Mouse (Mus musculus): Measurements from ENCODE around the gene Cryab.
A peak's percentile ranks its signal among the peaks of the same experiment; 100 is the strongest.

Gene Cryab

DNA sequence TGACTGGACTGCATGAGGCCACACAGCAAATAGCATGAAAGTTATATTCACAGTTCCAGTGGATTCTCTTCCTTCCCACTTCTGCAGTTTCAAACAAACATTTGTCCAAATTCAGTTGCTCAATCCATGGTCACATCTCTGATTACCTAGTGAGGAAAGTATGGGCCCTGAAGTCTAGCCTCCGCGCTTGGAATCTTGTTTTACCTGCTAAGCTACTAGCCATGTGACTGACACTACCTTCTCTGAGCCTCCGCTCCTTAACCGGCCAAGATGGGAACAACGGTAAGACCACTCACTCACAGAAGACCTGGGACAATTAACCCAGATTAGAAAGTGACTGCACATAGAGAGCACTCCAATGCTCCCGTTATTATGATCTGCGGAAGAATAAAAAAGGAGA, 5.3 kb upstream of the Cryab start:
- DNase-seq = no peak

DNA sequence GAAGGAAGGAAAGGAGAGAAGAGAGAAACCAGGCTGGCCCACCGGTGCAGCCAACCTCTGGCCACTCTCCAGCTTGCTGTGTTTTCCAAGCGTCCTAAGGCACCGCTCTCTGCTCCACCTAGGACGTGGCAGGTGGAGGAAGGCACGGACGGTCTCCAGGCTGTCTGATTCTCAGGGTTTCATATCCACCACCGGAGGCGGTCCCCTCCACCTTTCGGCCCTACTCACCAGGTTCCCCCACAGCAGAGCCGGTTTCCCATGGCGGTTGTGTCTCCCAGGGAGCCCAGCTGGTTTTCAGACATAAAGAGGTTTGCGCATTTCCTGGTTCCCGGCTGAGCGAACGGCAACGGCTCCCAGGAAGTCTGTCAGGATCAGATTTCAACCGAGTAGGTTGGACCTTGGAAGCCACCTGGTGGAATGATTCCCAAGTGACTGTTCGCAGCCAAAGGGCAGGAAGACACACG, 4.9 kb upstream of the Cryab start, which contains the start of gene 2310030G06Rik:
Gene 2310030G06Rik, minus strand, starts transcription at position 323 of the 464 bp plus-strand sequence.
- peak; percentile 61 for DNase-seq

DNA sequence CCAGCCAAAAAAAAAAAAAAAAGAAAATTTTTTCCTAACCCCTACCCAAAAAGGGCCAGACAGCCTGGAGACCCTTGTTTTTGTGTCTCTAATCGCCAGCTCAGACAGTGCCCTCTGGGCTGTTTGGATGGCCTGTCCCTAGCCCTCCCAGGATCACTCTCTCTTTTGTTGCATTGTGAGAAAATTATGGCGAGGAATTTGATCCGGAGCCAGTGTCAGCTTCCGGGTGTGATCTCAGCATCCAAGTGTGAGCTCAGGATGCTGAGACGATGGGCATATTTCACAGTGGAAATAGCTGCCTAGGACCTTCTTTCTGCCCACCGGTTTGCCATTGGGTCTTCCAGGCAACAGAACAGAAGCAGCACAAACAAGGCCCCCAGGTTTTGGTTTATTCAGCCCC, 419 bp upstream of the Cryab start:
- no peak for DNase-seq

DNA sequence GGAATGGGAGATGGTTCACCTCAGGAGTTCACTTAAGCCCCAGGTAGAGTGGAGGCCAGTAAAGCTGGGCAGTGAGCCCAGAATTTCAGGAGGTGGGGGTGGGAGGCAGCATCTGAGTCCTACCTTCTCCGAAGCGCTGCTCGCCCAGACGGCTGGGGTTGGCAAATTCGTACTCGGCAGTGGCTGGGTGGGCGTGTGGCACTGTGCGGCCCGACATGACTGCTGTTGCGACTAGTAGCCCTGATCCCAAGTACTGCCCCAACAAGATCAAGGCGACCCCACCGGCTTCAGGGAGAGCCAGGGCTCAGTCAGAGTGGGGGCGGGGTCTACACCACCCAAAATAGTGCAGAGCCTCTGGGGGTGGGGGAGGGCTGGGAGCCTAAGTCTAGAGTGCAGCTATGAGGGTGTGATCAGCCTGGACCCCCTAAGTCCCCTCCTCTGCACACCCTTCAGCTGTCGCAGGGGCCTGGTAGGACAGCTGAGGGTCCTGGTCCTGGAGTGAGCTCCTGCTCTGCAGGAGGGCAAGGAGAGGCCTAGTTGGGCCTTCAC, 1.0 kb downstream of the Cryab start, which contains the start of gene Hspb2:
Gene Hspb2, minus strand, starts transcription at position 301 of the 549 bp plus-strand sequence.
- no peak for DNase-seq

DNA sequence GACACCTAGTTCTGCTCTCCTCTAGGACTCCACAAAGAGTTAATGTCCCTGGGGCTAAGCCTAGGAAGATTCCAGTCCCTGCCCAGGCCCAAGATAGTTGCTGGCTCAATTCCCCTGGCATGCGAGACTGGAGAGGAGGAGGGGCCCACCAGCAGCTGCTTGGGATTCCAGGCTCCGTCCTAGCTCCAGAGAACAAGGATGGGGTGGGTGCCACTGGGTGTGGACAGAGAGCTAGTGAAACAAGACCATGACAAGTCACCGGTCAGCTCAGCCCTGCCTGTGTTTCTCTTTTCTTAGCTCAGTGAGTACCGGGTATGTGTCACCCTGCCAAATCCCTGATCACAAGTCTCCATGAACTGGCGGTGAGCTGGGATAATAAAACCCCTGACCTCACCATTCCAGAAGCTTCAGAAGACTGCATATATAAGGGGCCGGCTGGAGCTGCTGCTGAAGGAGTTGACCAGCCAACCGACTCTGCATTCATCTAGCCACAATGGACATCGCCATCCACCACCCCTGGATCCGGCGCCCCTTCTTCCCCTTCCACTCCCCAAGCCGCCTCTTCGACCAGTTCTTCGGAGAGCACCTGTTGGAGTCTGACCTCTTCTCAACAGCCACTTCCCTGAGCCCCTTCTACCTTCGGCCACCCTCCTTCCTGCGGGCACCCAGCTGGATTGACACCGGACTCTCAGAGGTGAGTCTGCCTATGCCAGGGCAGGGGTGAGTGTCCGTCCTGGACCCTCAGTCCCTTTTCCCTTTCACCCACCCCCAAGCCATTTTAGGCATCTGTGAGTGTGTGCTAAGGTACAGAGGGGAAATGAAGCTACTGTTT, 1.9 kb downstream of the Cryab start:
- no peak for DNase-seq

DNA sequence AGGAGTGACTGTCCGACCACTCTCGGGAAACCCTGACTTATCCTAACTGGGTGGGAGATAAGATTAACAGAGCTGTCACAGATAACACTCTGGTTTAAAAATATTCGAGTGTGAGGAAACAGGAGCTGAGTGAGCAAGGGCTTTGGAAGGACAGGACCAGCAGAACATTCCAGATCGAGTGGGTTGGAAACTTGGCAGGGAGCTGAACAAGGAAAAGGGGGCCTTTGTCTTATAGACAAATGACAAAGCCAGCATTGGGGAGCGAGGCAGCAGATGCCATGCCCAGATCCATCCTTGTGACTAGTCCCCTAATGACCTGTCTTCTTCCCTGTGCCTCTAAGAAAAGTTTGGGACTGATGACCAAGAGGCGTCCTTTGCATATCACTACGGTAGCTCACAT, 2.8 kb downstream of the Cryab start:
- no peak for DNase-seq

DNA sequence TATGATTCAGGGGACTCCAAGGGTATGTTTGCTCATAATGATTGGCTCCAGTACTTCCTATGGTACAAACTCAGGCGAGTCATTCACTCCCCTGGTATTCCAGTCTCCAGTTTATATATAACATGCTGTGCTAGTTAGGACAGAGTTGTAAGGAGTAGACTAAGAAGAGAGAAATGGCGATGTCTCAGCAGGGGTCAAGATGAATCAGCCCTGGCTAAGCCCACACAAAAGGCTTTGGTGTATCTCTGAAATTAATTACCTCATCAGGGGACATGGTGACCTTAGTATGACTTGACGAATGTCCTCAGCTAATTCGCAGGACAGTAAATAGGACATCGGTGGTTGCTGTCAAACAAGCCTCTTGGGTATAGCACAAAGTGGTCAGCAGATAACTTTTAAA, 5.6 kb downstream of the Cryab start:
- no peak for DNase-seq

DNA sequence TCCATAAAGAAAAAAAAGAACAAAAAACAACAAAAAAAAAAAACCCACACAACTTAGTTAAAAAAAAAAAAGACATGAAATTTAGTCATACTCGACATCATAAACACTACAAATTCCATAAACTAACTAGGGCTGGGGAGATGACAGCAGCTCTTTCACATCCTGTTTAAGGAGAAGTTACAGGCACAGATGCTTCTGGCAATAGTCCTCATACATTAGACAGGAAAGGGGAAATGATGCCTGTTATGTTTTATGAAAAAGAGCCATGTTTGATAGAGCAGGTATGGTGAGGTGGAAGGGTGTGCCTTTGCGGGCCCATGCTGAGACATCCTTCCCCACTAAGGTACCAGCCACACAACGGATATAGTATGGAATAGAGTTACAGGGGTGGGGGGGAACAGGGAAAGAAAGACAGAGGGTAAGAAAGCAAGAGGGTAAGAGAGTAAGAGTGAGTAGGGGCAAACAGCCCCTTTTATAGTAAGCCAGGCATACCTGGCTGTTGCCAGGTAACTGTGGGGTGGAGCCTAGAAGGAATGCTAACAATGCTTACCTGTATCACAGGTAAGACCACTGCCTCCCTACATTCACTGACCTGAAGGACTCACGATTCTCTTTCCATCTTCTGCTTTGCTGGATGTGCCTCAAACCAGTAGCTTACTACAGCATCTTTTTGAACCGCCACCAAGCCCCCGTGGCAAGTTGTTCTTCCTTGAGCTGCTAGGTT, 10.6 kb downstream of the Cryab start:
- no peak for DNase-seq

DNA sequence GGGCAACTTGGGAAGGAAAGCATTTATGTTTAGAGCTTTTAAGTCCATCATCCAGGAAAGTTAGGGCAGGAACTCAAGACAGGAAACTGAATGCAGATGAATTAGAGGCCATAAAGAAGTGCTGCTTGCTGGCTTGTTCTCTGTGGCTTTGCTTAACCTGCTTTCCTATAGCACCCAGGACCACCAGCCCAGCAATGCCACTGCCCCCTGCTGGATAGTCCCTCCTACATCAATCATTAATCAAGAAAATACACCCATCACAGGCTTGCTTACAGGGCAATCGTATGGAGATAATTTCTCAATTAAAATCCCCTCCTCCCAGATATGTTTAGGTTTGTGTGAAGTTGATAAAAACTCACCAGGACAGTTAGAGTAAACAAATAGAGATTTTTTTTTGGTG, 12.2 kb downstream of the Cryab start:
- peak; percentile 44 for DNase-seq

DNA sequence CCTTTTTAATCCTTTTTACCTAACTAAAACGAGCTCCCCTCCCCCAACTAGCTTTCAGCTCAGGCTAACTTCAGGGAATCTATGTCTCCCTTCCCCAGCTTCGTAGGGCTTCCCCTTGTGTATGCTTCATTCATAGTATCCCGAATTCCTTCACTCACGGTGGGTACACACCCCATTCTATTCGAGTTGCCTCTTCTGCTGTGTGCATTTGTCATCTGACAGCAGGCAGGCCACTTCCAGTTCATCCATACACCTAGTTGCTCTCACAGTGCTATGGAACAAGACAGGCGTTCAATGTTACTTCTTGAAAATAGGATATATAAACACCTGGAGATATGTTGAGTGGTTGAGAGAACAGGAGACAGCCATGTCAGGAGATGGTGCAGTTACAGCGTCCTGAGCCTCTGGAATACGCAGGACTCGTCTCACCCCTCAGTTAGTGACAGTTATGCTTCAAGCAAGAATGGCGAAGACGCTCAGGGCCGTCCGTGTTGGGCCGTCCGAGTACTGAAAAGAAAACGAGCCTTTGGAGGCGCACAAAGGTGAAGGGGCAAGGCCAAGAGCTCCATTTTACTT, 16.5 kb downstream of the Cryab start:
- no peak for DNase-seq

DNA sequence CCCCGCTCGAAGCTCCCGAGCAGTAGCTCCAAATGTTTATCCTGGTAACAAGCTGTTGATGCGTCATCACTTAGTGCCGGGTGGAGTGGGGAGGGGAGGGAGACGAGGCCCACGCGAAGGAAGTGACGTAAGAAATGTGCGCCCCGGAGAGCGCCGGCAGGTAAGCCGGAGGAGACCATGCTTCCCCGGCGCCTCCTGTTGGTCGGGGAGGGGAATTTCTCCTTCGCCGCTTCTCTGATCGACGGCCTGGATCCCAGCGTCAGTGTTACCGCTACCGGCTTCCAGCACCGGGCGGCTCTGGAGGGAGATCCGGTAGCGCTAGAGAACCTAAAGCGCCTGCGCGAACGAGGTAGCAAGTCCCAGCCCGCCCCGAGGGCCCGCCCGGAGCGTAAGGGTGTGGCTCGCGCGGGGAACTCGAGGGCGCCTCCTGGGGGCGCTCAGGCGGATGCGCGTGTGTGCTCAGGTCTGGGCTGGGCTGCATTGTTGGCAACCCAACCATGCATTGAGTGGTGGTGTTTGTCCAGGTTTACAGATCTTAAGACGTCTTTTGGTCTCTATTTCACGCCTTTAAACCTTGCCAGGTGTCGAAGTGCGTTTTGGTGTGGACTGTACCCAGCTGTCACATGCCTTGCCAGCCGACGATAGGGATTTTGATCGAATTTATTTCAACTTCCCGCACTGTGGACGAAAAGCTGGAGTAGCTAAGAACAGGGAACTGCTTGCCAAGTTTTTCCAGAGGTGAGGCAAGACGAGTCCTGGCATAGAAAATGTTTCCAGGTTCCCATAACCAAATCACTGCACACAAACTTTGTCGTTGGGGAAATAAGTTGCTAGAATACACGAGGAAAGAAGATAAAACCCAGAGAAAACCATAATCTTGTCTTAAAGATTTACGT, 17.2 kb downstream of the Cryab start, which contains the start of gene Fdxacb1:
Gene Fdxacb1, plus strand, starts transcription at position 130 of the 896 bp plus-strand sequence.
- DNase-seq = peak; percentile 98

DNA sequence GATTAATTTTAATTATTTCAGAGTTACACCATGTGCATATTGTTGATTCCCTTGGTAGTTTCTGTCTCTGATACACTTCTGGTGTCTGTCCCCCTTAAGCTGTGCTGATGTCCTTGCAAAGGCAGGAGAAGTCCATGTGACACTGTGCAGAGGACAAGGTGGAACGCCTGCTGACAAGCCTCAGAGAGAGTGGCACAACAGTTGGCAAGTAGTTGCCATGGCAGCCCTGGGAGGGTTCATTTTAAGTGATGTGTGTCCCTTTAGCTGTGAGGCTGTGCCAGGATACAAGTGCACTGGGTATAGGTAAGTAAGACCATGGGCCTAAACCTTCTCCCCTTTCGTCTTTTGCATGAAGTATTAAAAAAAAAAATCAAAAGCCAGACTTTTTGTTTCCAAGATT, 18.9 kb downstream of the Cryab start:
- no peak for DNase-seq

DNA sequence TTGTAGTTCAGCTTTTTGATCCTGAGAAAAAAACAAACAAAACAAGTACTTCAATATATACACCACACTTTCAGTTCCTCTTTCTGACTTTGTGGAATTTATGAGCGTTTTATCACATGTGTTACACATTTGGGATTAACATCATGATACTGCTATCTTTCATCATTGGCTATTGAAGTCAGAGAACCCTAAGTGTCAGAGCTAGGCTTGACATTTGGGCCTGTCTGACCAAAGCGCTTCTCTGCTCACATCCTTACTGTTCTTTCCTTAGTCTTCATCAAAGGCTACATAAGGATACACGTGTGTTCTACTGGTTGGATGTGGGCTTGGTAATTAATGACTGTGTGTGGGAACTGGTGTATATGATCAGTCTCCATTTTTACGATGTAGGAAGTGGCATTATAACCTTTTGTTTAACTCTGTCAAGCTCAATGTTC, 22.9 kb downstream of the Cryab start:
- DNase-seq = no peak

DNA sequence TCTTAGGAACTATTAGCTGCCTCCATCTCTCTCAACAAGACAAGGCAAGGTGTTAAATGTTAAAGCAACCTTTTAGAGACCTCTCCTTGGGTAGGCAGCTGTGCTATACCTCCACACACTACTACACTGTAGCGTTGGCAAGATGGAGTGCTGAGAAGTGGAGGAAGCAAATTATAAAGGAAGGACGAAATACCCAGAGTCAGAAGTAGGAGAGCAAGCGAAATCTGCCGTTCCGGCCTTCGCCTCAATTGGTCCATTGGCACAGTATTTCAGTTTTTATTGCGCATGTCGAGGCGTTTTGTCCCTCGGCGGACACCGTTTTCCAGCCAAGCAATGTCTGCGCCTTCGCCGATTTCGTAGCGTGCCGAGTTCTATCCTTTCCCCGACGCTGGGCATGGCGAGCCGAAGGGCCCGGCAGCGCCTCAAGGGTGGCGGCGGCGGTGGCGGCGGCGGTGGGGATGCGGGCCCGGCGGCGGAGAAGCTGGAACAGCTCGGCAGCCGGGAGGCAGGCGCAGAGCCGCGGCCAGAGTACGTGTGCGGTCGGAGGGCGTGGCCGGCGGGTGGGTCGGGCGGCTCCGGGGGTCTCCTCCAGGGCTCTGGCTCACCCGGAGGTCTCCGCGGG, 24.0 kb downstream of the Cryab start, which contains the start of the genes Alg9 and 1110032A03Rik:
Gene Alg9, plus strand, starts transcription at position 29 of the 622 bp plus-strand sequence.
Gene 1110032A03Rik, minus strand, starts transcription at position 530 of the 622 bp plus-strand sequence.
- DNase-seq = peak; percentile 89

DNA sequence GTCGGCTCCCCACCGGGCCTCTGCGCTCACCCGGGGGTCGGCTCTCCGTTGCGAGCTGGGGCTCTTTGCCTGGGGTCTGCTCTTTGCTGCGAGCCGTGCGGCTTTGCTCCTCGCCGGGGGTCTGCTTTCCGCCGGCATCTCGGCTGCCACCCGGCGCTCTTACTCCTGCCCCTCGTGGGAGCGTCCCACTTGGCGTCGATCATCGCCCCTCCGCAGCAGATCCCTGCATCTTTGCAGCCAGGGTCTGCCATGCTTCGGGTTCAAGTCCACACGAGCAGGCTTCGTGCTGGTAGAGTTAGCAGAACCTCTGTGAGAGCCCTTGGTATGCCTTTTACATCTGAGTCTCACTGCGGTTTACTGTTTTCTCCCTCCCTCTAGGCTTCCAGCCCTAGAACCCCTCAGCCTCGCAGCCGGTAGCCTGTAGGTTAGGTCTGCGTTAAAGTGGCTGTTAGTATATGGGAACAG, 24.6 kb downstream of the Cryab start:
- no peak for DNase-seq

DNA sequence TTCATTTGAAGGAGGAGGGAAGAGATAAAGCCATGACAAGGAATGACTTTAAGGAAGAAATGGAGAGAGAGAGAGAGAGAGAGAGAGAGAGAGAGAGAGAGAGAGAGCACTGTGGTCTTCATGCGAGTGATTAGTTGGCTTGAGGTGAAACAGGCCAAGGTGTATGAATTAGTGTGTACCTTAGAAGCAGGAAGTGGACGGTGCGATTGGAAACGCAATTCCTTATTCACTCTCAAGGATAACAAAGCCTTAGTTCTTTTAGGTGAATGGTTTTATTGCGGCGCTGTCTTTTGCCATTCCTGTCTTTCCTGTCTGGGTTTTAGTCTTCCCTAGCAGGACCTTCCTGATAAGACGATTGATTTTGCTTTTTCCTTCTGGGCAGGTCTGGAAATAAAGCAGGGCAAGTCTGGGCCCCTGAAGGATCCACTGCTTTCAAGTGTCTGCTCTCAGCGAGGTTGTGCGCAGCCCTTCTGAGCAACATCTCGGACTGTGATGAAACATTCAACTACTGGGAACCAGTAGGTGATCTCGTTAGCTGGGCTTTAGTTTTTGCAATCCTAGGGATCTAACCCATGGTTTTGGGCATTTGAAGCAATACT, 25.1 kb downstream of the Cryab start:
- DNase-seq = no peak

DNA sequence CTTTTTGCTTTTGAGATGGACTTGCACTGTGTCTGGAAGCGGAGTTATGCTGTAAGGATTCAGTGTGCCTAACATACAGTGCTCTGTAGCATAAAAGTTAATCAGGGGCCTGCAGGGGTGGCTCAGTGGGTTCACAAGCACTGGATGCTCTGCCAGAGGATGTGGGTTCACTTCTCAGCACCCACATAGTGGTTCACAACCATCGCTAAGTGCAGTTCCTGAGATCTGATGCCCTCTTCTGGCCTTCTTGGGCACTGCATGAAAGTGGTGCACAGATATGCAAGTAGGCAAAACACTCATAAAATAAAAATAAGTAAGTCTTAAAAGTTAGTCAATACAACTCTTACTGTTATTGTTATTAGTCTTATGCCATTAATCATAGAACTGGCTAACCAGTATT, 31.0 kb downstream of the Cryab start:
- peak; percentile 34 for DNase-seq

DNA sequence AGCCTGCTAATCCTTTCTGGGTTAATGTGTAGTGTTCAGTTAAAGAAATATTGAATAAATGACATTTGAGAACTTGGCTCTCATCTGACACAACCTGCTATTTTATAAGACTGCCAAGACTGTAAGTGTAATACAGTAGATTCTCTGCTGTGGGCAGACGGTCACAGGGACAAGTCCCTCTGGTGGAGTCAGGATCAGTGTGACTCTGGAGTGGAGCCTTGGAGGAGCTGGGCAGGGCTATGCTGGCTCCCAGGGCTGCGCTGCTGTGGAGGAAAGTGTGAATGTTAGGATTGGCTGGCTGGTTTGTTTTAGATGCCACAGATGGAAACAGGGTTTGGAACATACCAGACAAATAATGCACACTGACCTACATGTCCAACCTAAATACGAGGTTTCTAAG, 44.1 kb downstream of the Cryab start:
- no peak for DNase-seq

DNA sequence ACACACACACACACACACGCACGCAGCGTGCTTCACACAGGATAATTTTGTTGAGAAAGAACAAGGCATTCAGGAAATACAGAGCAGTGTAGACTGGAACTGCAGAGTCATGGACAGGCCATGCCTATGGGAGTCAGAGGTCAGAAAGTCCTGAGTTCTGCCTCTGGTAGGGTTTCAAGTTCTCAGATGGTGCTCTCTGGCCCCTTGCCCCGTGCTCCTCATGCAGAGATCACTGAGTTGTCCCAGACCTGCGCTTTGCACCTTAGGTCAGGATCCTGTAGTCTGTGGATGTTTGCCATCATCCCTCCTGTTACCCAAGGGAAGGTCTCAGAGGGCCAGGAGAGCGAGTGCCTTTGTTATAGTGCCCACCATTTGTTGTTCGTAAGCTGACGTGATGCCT, 45.7 kb downstream of the Cryab start:
- no peak for DNase-seq

DNA sequence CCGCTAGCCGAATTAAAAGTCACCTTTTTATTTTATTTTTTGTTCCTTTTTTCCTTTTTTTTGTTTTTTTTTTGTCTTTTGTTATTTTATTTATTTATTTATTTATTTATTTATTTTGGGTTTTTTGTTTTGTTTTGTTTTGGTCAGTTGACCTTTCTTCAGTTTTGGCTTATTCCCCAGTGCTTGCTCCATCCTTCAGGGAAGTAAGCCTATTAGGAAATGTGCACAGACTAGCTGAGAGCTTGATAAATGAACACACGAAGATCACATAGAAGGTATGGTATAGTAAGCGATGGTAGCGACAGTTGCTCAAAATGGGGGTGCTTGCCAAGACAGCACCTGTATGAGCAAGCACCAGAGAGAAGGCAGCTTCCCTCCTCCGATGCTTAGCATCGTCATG, 46.5 kb downstream of the Cryab start:
- DNase-seq = no peak

DNA sequence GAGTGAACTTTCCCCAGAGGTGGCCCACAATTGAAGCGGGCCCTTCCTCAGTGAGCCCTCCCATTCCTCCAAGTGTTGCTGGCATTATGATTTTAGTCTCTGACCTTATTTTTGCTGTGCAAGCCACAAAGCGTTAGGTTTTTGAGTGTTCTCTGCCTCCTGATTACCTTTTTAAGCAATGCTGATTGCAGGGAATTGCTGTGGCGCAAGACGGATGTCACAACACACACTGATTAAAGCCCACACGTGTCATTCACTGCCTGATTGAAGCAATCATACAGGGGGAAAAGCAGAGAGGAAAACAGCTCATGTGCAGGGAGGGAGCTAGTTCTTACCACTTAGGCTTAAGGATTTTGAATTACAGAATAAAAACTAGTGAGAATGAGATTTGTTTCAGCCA, 47.2 kb downstream of the Cryab start:
- DNase-seq = no peak

Measured in embryo, embryonic 11 days (tissue).